Mouse (Mus musculus): ENCODE results near the gene Nfkbia.

The Nfkbia gene

DNA sequence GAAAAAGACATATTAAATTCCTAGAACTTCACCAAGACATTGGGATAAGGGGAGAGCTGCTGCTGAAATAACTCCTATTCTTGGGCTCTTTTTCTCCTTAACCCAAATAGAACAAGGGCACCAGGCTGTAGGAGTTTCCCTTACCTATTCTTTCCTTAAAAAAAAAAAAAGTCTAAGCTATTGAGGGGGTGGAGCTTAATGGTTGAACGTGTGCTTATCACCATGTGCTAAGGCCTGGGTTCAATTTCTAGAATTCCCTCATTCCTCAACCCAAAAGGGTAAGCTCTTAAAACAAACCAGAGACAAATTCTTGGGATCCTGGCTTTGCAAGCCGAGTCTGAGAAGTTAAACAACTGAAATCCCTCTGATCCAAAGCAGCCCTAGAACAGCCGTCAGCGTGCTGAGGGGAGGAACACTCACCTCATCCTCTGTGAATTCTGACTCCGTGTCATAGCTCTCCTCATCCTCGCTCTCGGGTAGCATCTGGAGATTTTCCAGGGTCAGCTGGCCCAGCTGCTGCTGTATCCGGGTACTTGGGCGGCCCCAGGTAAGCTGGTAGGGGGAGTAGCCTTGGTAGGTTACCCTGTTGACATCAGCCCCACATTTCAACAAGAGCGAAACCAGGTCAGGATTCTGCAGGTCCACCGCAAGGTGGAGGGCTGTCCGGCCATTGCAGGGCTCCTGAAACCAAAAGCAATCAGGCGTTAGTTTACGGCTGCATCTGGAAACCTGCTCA, 2.3 kb downstream of the Nfkbia start:
- DNase-seq: no peak

DNA sequence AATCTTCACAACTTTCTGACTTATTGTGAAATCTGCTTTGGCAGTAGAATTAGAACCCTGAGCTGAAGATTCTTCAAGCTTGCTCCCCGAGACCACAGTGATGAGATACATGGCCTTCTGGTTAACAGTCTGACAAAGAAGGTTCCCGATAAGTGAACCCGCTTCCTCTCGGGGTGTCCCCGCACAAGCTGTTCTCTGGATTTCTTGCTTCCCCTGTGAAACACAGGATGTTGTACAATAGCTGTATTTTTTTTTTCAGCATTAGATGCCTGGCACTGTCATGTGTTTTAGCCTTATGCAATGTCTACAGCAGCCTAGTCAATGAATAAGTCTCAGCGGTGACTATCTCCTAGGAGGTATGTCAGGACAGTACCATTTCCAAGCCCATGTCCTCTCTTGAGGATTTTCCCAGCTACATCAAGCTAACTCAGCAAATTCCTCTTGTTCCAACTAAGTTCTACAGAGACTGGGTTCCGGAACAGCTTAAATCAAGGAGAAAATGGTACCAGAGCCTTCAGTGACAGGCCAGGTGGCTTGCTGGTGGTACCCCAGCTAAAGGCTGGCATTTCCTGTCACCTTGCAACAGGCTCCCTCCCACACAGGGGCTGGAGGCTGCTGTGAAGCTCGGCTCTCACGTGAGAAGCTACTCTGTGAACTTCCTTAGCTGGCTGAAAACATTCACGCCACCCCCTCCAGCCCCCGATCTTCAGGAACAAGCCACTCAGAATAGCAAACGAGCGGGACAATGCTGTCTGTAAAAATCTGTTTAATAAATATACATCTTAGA, 3.6 kb downstream of the Nfkbia start:
- peak; percentile 82 for DNase-seq

DNA sequence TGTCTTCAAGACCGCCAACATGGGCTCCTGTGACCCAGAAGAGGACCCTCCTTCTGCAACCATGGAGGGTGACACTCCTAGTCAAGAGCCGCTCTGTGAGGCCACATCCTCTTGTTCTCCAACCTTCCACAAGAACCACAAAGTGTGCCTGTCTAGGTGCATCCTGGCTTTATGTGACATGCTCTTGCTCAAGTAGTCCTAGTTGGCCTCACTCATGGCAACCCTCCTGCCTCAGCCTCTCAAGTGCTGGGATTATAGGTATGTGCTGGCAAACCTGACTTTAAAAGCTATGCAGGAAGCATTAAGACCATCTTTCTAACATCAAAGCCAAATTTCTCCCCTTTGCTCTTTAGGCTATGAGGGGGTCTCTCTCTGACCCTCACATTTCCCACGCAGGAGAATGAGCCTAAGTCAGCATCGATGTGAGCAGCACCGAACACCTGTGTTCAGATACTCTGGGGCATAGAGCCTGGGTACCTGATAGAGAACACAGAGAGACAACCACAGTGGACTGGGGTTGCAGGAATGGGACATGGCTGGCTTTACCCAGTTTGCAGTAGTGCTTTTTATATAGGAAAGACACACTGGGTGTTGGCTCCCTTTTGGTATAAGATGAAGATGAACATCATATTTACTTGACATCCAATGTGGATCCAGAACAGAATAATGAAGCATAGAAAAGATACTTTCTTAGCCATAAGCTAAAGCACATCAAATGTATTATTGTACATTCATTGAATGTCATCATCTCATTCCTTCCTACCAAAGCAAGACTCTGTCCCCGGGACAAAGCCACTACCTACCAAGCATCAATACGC, 4.4 kb downstream of the Nfkbia start:
- no peak for DNase-seq

DNA sequence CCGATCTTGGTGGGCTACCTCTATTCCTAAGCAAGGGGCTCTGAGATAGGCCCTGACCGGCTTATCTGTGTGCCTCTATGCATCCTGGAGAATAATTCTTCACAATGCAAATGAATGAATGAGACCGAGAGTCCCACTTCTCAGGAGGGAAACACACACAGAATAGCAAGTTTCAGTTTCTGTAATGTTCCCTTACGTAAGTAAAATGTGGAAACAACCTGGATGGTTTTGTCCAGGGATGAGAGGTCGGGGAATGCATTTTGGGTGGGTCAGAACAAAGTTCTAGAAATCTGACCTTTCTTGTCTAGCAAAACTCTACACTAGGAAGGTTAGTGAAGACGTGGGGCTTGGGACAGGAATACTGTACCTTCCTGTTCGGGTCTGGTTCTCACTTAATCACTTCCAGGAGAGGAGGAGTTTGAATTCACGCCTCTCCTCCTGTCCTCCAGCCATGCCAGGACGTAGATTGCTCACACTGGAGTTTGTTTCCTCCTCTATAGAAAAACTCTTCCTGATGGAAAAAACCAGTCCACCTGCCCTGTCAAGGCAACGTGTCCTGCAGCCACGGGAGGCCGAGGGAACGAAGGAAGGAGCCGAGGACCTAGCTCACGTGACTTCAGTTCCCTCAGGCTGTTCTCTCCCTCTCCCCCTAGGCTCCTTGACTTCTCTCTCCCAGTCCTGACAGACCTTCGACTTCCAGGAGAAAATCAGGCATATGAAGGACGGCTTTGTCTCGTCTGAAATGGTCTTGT, 5.3 kb downstream of the Nfkbia start:
- no peak for DNase-seq

DNA sequence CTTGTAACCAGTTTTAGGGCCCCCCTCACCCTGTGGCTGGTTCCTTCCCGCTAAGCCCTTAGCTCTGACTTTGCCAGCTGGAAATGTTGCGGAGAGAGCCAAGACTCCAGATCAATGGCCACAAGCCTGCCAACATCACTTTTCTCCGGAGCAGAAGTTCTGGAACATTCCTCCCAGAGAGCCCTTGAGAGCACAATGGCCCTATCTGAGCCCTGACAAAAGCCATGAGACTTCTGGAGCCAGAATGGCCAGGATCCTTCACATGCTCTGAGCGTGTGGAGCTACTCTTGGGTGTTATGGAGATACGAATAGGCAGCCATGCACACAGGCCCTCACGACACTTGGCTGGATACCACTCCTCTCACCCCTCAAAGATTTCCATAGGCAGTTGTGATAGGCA, 7.6 kb downstream of the Nfkbia start:
- DNase-seq: no peak

DNA sequence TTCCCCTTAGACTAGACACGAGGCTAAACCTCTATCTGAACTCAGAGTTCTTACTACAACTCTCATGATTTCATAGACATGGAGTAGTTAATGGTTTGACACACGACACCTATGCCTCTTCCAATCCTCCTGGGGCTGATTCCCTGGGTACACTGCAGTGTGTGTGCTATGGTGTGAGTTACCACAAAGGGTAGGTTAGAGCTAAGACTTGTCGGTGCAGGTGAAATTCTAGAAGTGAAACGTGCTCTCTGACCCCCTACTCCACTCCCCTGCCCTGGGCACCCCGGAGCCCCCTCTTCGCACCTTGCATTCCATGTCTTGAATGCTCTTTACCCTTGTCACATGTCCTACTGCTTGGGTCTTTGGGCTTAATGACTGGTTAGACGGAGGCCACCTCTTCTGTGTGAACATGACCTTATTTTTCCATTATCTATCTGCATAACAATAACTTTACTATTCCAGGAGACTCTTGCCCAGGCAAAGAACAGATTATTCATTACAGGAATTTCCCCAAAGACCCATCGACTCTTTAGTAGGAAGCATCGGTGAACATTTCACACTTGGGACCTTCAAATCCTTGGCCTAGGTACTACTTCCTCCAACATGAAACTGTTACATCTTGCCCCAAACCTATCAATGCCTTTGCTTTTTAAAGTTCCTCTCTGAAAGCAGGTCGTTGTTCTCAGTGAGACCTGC, 8.2 kb downstream of the Nfkbia start:
- no peak for DNase-seq

DNA sequence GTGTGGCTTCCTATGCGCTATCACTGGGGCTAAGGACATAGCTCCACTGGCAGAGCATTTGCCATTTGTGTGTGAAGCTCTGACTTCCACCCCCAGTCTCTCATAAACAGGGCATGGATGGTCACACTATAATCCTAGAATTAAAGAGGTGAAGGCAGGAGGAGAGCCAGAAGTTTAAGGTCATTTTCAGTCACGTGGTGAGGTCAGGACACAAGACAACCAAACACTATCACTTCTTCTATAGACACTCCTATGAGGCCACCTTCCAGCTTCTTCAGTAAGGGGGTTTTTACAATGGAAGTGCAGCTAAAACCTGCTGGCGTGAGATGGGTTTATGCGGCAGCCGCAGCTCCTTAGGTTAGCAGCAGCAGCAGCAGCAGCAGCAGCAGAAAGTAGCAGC, 8.9 kb downstream of the Nfkbia start:
- DNase-seq: no peak

DNA sequence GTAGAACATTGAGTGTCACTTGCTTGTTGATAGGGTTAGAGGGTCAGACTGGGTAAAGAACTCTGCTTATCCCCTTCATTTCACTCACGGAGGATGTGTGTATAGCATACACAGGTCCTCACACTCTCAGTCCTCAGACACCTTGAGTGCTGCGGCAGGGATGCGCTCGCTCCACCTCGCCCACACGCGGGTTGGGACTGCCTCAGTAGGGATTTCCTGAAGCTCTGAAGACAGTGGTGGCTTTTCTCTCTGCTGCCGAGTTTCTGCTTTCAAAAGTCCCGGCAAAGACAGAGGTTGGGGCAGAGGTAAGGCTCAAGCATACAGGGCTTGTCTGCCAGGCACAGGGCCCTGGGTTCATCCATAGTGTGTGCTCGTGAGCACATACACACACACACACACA, 9.7 kb downstream of the Nfkbia start:
- DNase-seq: peak; percentile 33

DNA sequence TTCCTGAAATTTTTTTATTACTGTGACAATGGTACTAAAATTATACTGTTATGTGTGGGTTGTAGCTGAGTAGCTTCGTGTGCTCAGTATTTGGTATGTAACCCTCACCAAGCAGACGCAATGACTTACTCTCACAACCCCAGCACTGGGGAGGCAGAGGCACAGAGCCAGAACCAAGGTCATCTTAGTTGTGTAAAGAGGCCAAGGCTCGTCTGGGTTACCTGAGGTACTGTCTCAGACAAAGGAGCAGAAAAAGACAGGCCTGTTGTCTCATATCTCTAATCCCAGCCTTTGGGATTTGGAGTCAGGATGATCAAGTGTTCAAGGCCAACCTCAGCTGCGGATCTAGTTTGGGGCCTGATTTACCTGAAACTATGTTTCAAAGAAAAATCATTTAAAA, 10.7 kb downstream of the Nfkbia start:
- DNase-seq: no peak

DNA sequence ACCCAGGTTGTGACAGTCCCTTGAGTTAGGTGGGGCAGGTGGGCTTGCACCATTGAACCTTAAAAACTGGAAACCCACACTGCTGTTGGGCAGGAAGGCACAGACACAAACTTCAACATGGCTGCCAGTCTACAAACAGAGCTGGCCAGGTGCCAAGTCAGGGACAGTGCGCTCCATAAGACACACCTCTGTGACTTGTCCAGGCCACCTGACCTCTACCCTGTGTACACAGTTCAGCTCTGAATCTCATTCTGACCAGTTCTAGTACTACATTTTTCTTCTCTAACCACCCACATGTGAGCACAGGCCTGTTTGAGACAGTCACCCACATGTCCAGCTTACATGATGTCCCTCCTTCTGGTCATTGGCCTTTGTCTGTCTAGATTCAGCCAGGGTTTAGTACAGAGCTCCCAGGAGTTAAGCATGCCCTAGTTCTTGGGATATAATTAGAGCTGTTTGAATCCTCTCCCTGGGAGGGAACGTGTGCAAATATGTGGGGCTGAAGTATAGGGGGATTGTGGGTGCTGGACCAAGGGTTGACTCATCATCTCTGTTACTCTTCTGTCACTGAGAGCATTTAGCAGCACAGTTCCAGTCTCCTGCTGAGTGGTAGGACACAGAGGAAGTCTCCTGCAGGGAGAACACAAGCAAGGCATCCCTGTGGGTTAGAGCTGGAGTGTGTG, 11.8 kb downstream of the Nfkbia start:
- no peak for DNase-seq

DNA sequence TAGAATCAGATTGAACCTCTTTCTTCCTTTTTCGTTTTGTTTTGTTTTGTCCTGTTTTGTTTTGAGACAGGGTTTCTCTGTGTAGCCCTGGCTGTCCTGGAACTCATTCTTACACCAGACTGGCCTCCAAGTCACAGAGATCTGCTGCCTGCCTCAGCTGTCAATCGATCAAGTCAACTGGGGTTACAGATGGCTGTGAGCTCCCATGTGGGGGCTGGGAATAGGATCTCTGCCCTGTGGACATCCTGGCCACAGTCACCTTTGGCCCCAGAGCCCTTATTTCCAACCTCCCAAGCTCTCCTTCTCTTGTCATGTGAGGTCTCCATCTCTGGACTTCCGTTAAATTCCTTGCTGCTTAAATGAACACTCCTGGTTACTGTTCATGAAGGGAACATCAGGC, 13.5 kb downstream of the Nfkbia start:
- no peak for DNase-seq

DNA sequence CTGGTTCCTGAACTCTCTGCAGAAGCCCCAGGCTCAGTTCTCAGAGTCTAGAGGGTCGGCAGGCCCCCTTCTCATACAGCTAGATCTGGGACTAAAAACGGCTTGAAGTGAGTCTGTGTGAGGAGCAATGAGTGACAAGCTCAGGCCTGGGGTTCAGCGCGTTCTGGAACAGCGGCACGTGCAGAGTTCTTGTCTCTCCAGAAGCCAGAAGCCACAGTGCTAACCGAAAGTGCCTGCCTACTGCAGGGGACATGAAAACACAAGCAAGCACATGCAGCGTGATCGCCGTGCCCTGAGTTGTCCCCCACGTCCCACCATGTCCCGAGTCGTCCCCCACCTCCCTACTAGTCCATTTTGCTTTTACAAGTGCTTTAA, 18.3 kb downstream of the Nfkbia start:
- peak; percentile 50 for DNase-seq

DNA sequence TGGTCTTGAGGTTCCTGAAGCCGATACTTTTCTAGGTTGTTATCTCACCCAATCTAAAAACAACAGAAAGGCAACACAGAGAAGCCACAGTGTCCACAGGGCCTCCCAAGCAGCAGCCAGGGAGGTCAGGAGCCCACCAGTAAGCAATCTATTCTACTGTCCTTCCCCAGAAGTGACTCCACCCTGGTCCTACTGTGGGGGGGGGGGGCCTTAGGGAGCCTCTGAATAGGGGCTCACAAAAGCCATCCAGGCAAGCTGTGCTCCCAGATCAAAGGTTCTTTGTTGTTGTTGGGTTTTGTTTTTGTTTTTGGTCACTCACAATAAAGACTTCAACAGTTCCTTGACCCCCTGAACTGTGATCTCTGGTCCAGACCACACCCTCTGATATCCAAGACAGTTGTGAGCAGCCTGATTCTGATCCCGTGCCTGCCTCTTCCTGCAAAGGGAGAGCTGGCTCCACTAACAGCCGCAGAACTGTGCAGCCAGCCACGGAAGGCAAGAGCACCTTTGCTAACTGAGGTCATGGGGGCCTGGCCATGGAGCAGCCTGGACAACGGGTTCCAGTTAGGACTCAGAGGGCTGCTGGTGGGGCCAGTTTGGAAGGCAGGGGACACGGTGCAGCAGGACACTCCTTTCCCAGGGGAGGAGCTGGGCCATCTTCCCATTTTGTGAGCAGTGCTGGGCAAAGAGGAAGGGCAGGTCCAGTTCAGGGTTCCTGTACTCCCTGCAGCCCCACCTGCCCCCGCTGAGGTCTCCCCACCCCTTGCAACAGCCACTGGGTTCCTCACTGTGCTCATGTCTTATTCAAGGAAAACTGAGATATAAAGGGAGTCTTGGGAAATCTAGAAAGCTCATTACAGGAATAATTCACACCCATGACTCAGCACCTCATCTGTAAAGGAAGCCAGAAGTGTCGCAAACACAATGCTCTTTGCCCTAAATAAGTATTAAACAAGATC, 18.9 kb downstream of the Nfkbia start:
- DNase-seq: no peak

DNA sequence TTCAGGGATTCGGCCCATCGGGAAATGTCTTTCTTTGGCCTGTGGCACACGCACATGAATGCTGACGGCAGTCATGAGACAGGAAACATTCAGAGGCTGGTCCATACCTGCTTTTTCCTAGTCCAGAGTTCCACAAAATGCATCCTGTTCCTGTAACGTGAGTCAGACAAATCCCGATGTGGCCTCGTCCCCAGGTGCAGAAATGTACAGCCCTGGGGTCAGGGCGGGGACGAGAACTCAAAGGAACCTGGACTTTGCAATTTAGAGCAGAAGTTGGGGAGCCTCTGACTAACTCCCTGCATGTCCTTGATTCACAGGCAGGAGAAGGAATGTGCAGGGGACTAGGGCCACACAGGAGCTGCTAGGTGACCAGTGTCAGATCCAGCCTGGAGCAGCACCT, 21.1 kb downstream of the Nfkbia start:
- DNase-seq: no peak

DNA sequence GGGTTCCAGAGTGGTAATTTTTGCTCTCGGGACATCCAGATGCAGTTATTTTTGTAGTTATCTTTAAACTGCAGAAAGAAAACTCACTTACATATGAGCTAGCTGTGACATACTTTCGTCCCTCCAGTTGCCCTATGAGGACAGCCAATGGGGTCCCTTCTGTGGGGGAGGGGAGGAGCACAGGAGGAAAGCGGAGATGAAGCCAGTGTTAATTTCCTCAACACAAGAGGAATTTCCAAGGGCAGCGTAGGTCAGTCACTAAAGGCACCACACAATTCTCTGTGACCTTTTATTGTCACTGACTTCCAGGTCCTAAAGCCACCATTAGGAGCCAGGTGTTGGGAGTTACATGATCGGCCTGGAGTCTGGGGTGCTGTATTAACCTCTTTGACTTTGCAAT, 22.0 kb downstream of the Nfkbia start:
- DNase-seq: no peak

DNA sequence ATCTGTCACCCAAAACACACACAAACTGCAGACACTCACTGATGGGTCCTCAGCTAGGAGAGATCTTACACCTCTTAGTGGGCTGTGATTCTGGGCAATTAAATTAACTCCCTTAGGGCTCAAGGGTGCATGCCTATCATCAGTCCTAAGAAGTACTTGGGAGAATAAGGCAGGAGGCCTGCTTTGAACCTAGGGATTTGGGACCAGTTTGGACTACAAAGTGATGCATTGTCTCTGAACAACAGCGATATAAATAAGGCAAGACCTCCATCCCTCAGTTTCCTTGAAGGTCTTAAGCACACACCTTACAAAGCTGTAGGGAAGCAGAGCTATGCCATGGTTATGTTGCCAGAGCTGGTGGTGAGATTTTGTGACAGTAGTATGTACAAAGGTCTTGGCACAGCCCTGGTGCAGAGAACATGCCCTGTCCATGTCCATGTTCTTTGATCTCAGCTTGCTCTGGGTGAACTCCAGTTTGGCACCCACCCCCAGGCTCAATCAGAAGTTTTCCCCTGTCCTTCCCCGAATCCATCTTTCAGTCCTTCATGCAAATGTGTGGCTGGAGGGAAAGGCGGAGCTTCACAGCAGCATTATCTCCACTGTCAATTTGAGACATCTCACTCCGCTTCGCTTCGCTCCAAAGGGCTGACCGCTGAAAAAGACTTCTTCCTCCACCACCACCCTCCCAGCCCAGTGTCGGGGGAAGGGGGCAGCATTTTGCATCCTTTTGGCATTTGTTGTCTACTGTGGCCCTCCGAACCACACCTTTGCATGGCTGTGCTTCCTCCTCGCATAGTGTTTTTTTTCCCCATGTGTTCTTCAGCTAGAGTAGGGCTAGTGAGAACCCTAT, 24.9 kb downstream of the Nfkbia start:
- DNase-seq: no peak

DNA sequence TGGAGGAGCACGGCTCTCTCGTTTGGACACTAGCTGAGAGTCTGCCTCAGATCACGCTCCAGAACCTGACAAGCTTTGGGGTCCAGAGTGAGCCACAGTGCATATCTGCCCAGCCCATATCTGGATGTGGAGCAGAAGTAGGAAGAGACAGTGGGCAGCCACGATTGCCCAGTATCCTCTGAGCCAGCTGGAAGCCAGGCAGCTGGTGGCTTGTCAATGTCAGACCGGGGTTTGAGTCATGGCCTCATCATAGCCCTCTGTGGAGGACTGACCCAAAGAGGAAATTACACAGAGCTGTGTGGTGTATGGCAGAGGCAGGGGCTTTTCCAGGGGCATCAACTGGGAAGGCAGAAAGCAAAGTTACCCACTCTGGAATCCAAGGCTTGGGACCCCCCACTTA, 25.6 kb downstream of the Nfkbia start:
- no peak for DNase-seq

DNA sequence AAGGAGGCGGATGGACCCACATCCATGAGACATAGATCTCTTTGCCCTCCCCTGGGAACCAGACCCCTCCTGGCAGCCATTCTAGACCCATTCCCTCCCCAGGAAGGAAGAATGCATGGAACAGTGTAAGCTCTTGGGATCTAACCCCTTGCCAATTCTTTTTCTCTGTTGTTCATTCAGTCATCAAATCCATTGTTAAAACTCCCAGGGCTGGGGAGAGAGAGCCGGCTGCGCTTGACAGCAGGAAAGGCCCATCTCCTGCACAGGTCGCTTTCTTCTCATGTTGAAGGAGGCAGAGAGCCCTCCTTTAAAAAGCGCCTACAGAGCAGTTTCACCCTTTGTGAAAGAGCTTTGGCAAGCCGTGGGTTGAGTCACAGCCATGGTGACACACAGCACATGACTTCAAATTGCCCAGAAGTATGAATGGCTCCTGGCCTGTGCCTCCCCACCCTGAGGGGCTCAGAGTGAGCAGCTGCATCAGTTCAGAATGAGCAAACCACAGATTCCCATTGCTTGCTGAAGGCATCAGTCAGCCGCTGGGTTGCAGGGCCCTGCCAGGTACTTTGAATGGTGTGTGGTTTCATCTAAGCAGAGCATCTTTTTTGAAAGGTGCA, 26.3 kb downstream of the Nfkbia start:
- DNase-seq: peak; percentile 87

DNA sequence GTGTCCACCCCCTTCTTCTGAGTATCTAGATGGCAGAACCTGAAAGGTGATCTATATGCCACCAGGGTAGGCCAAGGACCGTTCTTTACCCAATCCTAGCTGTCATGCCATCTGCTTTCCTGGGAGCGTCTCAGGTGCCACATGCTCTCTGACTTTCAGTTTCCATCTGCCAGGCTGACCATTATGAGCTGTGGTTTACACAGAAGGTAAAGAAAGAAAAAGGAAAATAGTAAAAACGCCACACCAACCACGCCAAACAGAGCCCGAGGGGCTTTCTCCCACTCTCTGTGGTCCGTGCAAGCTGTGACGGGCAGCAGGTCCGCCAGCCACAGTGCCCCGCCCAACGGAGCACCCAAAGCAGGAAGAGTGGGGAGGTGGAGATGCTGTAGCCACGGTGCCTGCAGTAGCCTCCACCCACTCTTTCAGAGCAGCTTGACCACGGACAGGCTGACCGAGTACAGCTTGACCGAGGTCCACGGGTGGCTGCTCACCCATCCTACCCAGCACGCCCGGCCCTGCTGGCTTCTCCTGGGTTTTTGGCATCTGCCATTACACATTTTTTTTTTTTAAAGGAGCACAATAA, 27.0 kb downstream of the Nfkbia start:
- peak; percentile 51 for DNase-seq
